Mouse (Mus musculus) kidney, postnatal 14 days (tissue): ENCODE results near the gene Gm10282.
A peak's percentile ranks its signal among the peaks of the same experiment; 100 is the strongest.

Experiments used
- DNase-seq: peaks from one replicate; pipeline ENCODE4 v3.0.0; 2022; ENCODE audit warnings: mixed read lengths

The Gm10282 gene

DNA sequence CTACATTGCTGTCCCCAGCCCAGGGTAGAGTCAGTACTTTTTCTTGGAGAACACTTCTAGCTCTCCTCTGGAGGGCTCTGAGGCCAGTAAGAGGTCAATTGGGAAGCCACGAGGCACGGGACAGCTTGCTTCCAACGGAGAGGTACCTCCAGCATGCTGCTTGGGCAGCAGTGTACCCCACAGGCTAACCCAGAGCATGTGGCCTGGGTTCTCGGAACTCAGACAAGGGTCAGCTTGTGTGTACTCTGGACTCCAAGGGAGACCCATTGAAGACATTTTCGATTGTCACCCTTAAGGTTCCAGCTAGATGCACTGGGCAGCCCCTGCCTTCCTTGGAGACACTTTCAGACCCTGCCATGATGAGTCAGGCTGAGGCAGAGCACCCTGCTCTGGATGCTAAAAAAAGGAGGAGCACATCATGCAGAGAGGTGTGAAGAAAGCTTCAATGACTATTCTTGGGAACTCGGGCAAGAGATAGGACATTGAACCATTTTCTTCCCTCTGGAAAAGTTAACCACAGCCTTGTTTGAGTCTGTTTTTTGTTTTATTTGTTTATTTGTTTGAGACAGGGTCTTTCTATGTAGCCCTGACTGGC is 18.2 kb upstream of the Gm10282 start:
- DNase-seq = peak; percentile 8

DNA sequence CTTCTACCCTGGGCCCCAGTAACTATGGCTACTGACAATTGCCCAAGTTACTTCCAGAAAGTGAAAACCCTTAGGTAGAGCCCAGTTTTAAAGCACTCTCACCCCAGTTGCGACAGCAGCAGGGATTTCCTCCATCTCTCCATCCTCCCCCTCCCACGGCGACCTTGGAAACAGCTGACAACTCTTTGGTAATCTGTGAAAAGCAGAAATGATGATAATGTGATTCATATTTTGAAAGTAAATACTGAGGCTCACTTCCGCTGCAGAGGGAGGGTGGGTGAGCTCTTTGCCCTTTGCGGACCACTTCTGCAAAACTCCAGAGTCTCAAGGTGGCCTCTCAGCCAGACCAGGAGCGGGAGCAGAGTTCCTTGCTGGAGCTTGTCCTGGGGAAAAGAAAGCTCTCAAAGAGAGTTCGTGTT is 17.4 kb upstream of the Gm10282 start:
- DNase-seq = peak; percentile 10

DNA sequence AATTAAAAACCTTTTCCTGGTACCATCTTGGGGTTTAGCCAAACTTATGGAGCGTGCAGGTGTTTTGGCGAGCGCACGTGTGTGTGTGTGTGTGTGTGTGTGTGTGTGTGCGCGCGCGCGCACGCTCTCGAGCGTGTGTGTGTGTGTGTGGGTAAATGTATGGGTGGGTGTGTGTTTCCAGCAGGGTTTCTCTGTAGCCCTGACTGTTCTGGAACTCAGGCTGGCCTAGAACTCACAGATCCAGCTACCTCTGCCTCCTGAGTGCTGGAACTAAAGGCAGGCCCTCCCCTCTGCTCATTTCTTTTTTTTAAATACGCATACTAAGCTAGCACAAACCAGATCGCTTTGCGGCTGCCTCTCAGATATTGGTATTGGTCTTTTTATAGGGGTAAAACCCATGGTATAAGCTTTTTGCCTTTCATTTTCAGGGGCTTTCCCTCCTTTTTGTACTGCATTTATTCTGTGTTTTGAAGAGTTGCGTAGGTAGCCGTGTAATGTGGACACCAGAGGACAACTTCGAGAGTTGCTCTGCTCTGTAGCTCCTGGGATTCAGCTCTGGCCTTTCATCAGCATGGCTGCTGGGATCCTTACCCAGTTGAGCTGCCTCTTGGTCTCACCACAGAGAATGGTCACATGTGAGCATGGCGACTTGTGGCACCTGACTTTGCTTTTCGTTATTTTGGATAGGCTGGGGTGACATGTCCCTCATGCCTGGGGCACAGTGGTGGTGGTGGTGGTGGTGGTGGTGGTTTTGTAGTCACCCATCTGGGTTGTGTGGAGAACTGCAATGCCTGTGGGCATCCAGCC is 16.8 kb upstream of the Gm10282 start:
- DNase-seq = no peak

DNA sequence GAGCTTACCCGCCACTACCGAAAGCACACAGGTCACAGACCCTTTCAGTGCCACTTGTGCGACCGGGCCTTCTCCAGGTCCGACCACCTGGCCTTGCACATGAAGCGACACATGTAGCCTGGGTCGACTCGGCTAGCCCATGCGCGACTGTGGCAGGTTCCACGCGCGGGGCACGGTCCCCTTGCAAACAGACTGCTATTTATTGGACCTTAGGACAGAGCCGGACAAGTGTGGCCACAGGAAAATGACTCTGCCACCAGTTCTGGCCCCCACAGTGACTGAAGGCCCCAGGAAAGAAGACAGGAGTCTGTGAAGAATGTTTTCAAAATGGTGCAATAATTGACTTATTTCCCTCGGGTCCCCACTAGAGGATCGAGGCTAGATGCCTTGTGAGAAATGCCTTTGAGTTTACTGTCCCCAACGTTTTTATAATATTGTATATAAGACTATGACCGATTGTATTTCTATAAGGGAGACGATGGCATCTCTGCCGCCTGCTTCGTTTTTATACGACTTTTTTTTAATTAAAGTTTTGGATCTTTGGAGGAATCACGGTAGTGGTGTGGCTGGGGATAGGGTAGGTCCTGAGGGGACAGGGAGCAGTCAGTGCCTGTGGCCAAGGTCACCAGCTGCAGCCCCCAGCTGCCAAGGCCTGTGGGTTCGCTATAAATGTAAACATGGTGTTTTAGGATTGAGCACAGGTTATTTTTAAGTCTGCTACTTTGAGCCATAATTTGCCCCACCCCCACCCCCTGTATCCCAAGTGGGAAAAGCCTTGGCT is 15.9 kb upstream of the Gm10282 start:
- DNase-seq = peak; percentile 24

DNA sequence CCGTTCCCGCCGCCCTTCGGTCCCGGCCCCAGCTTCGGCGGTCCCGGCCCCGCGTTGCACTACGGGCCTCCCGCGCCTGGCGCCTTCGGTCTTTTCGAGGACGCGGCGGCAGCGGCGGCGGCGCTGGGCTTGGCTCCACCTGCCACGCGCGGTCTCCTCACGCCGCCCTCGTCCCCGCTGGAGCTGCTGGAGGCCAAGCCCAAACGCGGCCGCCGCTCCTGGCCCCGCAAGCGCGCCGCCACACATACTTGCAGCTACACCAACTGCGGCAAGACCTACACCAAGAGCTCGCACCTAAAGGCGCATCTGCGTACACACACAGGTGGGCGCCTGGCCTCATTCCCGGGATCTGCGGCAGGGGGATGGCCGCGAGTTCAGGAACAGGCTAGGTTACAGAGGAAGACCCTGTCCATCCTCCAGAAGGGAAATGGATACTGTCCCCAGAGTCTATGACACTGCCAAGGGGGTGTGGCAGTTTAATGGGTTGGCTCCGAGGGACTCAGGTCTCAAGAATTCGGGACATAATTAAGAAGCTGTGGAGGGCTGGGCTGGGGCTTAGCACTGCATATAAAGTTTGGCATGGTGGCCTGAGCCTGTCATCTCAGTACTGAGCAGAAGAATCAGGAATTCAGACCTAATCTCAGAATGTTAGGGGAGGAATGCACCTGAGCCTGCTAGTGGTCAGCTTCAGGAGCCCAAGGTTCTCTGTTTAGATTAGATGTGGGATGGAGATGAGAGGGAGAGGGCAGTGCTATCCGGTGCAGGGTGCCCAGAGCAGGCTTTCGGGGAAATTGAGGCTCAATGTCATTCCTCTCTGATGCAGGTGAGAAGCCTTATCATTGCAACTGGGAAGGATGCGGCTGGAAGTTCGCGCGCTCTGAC is 15.1 kb upstream of the Gm10282 start:
- peak; percentile 35 for DNase-seq

- peak; percentile 48 for DNase-seq
Observed at GRCm38 (mm10) chr8:72319397-72319796, 14.3 kb upstream of the Gm10282 start.

- DNase-seq = peak; percentile 98
Observed at GRCm38 (mm10) chr8:72318801-72319322, 13.8 kb upstream of the Gm10282 start, which contains the start of gene Klf2. Gene Klf2 (plus strand): TSS chr8:72319033.

DNA sequence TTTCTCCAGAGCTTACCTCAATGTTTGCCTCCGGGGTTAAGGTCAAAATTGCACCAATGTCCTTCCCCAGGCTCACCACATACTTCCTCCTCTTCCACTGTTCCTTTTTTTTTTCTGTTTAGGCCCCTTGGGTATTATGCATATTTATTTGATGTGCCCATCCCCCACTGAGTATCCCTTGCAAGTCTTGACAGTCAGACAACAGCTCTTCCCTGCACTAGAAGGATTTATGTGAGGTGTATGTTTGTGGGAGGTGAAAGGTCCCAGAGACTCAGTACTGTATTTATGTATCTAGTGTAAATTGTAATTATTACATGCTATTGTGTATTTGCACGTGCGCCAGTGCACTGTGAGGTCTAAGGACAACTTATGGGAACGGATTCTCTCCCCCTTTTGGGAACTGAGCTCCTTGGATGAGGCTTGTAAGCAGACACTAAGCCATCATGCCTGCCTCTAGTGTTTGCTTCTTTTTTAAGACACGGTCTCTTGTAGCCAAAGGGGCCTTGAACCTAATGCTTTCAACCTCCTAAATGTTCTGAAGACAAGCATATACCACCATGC is 12.8 kb upstream of the Gm10282 start:
- no peak for DNase-seq

GRCm38 (mm10) chr8:72316053-72316695 is 11.1 kb upstream of the Gm10282 start:
- DNase-seq = no peak

DNA sequence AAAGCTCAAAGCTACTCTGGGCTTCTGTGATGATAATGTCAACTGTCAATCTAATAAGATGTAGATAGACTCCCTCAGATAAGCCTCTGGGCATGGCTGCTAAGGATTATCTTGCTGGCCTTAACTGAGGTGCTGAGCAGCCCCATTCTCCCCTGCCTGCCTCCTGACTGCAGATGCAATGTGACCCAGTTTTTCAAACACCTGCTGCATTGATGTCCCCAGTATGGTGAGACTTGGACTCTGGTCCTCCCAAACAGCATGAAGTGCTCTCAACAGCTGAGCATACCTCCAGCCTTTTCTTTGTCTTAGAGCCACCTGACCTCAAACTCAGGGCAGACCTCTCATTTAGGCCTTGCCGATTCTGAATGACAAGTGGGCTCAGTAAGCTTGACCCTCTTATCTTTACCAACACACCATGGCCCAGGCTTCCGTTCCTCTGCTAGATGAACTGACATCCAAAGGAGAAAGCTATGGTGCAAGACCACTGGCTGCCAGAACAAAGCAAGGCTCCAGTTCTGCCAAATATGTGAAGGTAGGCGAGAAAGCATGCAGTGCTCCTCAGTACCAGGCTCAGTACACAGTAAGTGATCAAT is 8.0 kb upstream of the Gm10282 start:
- no peak for DNase-seq

DNA sequence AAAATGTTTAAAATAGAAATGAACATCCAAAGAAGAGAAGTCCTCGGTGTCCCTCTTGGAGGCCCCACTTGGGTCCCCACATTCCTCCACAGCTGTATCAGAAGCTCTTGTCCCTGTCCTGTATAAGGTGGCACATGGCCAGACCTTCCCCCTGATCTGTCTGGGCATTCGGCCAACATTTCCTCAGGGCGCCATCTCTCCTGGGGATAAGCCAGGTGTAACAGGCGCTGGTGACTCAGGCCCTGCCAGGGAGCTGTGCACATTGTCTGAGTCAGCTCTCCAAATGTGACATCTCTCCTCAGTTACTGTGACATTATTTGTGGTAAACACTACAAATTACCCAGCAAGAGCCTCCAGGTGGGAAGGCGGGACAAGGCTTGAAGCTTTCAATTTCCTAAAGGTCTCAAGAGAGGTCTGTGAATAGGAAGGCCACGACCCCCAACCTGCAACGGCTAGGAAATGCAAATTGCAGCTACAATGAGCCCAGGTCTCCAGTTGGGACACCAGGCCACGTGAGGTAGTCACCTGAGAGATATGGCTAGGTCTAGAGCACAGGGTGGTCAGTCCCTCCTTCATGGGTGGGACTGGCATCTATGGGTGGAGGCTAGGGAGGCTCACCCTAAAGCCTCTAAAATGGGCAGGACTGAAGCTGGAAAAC is 5.9 kb upstream of the Gm10282 start:
- DNase-seq = peak; percentile 88

- peak; percentile 77 for DNase-seq
Observed at GRCm38 (mm10) chr8:72308276-72308675, 3.2 kb upstream of the Gm10282 start.

- no peak for DNase-seq
Observed at GRCm38 (mm10) chr8:72306913-72307312, 1.9 kb upstream of the Gm10282 start.

- peak; percentile 77 for DNase-seq
Observed at GRCm38 (mm10) chr8:72303633-72304032, 1.4 kb downstream of the Gm10282 start.

DNA sequence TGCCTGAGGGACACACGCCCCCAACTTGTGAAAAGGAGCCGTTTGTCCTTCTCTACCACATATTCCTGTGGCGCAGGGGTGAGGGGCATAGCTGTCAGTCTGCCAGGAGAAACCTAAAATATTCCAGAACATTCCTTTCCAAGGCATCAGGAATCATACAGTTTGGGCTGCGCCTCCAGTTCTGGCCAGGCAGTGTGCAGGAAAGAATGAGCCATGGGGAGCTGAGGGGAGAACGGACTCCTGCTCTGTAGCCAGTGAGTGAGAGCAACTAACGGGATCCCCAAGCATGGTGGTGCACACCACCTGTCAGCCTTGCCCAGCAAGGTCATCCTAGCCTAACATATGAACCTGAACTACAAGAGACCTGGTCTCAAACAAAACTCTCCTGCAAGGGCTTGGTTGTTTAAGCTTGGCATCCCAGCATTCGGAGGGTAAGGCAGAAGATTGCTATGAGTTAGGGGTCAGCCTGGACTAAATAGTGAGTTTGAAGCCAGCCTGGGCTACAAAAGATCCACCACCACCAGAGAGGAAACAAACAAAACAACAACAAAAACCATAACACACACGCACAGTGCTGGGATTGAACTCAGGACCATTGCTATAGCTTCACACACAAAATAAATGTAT is 2.0 kb downstream of the Gm10282 start:
- DNase-seq = peak; percentile 22

GRCm38 (mm10) chr8:72301497-72301896 is 3.6 kb downstream of the Gm10282 start:
- DNase-seq = no peak

- no peak for DNase-seq
Observed at GRCm38 (mm10) chr8:72300654-72301400, 4.2 kb downstream of the Gm10282 start.

DNA sequence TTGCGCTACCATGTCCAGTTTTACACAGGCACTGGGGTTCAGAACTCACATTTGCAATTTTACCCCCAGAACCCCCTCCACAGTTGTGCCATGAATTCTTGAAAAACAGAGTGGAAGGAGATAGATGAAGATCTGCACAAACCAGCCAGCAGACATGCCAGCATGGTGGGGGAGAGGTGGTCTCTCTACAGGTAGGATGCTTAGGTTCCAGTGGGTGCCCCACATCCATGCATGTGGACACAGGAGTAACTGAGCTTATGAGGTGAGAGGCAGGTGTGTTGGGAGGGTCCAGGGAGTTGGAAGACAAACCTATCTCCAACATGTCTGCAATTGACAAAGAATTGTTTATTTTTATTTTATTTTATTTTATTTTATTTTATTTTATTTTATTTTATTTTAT is 6.1 kb downstream of the Gm10282 start:
- DNase-seq = no peak

DNA sequence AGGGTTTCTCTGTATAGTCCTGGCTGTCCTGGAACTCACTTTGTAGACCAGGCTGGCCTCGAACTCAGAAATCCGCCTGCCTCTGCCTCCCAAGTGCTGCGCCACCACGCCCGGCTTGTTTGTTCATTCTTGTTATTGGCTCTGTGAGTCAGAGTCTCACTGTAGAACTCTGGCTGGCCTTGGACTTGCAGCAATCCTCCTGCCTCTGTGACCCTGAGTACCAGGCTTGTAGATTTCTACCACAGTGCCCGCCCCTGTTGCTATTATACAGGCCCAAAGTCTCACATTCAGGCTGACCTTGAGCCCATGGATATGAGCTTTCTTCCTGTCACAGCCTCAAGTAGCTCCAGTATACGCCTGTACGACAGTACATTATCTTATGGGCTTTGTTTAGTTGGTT is 8.5 kb downstream of the Gm10282 start:
- DNase-seq = no peak
